Mouse (Mus musculus): ENCODE results near the gene Fastk. TPM values are rescaled to one million over a fixed set of nuclear protein-coding genes. Genes with fewer than 3 reads are reported as not detected.

The Fastk gene
- polyA plus RNA-seq, 1 experiment = 481 TPM

DNA sequence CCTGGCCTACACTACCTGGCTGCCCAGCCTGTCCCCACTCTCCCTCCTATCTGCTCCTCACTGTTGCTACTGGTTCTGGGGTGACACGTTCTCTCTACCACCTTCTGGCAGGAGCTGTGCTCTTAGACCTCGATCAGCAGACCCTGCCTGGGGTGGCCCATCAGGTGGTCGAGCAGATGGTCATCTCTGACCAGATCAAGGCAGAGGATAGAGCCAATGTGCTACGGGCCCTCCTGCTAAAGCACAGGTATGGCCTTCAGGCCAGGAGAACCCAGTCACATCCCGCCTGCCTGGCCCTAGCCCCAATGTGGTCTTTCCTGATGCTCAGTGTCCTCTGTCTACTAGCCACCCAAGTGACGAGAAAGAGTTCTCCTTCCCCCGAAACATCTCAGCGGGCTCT, 11.1 kb downstream of the Fastk start:
- no peak overlapping the region for H3K4me3 ChIP-seq (ENCODE audit: control insufficient read depth, insufficient read depth, low read length)
- no peak for TF ChIP-seq POLR2A (IDR thresholded peaks at IDR 0.05; ENCODE audit: control insufficient read depth, extremely low read depth, insufficient read depth, low read length, poor library complexity)
- TF ChIP-seq CTCF (IDR thresholded peaks at IDR 0.05; ENCODE audit: borderline replicate concordance, control insufficient read depth, extremely low read depth, insufficient read depth, low read length, poor library complexity) = no peak
- H3K36me3 ChIP-seq (ENCODE audit: control insufficient read depth, insufficient read depth, low read length) = peaks cover 72% of the 10 kb centered on the region
- no peak overlapping the region for H3K27ac ChIP-seq (ENCODE audit: control insufficient read depth, insufficient read depth, low read length)
- no peaks in the 10 kb centered on the region for H3K27me3 ChIP-seq (ENCODE audit: control insufficient read depth, insufficient read depth, low read length)
- no peak for DNase-seq
- 98% methylated on average over 8 of the region's 8 CpGs for WGBS
- no peaks in the 10 kb centered on the region for H3K4me1 ChIP-seq (replicated peaks; ENCODE audit: control insufficient read depth, insufficient read depth, low read length)

DNA sequence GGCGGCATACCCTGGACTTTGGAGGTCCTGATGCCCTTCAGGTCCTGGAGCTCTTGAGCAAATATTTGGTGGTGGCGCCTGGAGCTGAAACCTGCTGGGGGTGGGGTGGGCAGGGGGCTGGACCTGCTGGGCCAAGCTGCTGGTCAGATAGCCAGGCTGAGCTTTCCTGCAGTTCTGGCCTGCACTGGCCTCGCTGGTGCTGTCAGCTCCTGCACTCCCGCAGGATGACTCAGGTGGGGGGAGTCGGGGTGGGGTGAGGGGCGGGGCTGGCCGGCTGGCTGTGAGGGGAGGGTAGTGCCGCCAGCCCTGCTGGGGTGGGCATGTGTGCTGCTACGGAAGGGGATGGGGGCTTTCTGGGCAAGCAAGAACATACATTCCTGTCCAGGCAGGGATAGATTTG, 16.5 kb downstream of the Fastk start:
- peaks cover 35% of the 10 kb centered on the region for H3K36me3 ChIP-seq (ENCODE audit: control insufficient read depth, insufficient read depth, low read length)
- no peak for DNase-seq
- H3K27me3 ChIP-seq (ENCODE audit: control insufficient read depth, insufficient read depth, low read length) = no peaks in the 10 kb centered on the region
- no peak for TF ChIP-seq CTCF (IDR thresholded peaks at IDR 0.05; ENCODE audit: borderline replicate concordance, control insufficient read depth, extremely low read depth, insufficient read depth, low read length, poor library complexity)
- no peak for TF ChIP-seq POLR2A (IDR thresholded peaks at IDR 0.05; ENCODE audit: control insufficient read depth, extremely low read depth, insufficient read depth, low read length, poor library complexity)
- no peak overlapping the region for H3K27ac ChIP-seq (ENCODE audit: control insufficient read depth, insufficient read depth, low read length)
- H3K4me1 ChIP-seq (replicated peaks; ENCODE audit: control insufficient read depth, insufficient read depth, low read length) = peaks cover 22% of the 10 kb centered on the region
- H3K4me3 ChIP-seq (ENCODE audit: control insufficient read depth, insufficient read depth, low read length) = no peak overlapping the region
- 84% methylated on average over 9 of the region's 9 CpGs for WGBS

DNA sequence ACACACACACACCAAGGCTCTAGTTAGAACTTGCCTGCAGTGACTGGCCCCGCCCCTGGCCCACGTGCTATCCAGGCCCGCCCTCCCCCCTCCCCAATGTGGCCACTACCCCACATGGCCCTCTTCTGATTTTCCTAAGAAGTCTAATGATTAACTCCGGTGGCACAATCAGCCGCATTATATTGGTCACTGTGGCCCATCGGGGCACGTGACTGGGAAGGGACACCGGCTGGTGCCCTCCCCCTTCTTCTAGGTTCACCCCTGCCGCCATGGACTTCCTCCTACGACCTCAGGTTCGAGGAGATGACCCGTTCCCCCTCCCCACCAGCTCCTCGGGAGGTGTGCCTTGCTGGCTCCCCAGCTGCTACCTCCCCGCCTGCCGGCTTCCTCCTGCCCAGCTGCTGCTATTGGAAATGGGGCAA, 17.1 kb downstream of the Fastk start:
- H3K36me3 ChIP-seq (ENCODE audit: control insufficient read depth, insufficient read depth, low read length) = peaks cover 29% of the 10 kb centered on the region
- DNase-seq = no peak
- WGBS = 77% methylated on average over 15 of the region's 15 CpGs
- H3K4me1 ChIP-seq (replicated peaks; ENCODE audit: control insufficient read depth, insufficient read depth, low read length) = peaks cover 24% of the 10 kb centered on the region
- no peak overlapping the region for H3K27ac ChIP-seq (ENCODE audit: control insufficient read depth, insufficient read depth, low read length)
- TF ChIP-seq CTCF (IDR thresholded peaks at IDR 0.05; ENCODE audit: borderline replicate concordance, control insufficient read depth, extremely low read depth, insufficient read depth, low read length, poor library complexity) = no peak
- TF ChIP-seq POLR2A (IDR thresholded peaks at IDR 0.05; ENCODE audit: control insufficient read depth, extremely low read depth, insufficient read depth, low read length, poor library complexity) = no peak
- no peak overlapping the region for H3K4me3 ChIP-seq (ENCODE audit: control insufficient read depth, insufficient read depth, low read length)
- no peaks in the 10 kb centered on the region for H3K27me3 ChIP-seq (ENCODE audit: control insufficient read depth, insufficient read depth, low read length)

DNA sequence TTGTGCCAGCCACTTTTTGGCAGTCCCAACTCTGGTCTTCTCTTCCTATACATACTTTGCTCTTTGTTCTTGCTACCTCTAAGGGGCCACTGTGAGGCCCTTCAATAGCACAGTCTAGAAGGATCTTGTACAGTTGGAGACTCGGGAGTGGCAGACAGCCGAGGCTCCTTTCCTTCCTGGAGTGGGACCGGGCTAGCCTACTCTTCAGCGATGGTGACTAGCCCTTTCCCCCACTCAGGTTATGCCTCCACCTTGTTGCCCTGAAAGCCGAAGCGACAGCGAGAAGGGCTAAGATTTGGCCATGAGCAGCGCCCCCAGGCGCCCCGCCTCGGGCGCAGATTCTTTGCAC, 17.8 kb downstream of the Fastk start:
- no peak overlapping the region for H3K27ac ChIP-seq (ENCODE audit: control insufficient read depth, insufficient read depth, low read length)
- WGBS = 91% methylated on average over 12 of the region's 12 CpGs
- H3K27me3 ChIP-seq (ENCODE audit: control insufficient read depth, insufficient read depth, low read length) = no peaks in the 10 kb centered on the region
- DNase-seq = no peak
- H3K36me3 ChIP-seq (ENCODE audit: control insufficient read depth, insufficient read depth, low read length) = peaks cover 22% of the 10 kb centered on the region
- H3K4me1 ChIP-seq (replicated peaks; ENCODE audit: control insufficient read depth, insufficient read depth, low read length) = peaks cover 28% of the 10 kb centered on the region
- TF ChIP-seq CTCF (IDR thresholded peaks at IDR 0.05; ENCODE audit: borderline replicate concordance, control insufficient read depth, extremely low read depth, insufficient read depth, low read length, poor library complexity) (no peak), POLR2A (IDR thresholded peaks at IDR 0.05; ENCODE audit: control insufficient read depth, extremely low read depth, insufficient read depth, low read length, poor library complexity) (no peak)
- no peak overlapping the region for H3K4me3 ChIP-seq (ENCODE audit: control insufficient read depth, insufficient read depth, low read length)

DNA sequence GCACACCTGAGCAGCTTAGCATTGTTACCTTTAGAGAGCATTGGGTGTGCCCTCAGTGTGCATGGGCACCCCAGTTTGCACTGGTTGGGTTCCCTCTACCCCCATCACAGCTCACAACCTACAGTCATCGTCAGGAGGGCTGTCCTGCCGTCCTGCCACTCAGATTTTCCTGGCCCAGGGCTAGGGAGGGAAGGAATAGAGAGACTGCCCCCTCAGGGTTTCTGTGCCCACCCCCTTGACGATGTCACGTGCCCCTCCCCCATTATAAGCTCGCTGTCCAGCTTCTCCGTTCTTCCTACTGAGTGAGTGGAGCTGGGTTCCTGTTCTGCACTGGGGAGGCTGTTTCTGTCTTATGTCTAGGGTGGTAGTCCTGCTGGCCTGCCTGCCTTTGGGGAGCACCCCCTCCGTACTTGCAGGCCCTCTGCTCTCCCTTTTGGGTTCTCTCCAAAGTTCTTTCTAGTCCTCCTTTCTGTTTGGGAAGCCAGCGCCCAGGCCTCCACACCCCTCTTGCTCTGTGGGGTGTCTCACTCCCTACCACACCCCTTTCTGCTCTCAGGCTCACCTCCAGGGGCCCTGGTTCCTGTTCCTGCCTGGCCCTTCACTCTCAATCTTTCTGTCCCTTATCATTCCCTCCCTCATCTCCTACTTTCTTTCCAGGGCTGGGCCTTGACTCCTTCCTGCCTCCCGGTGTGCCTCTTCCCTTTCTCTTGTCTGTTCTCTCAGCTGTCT, 18.4 kb downstream of the Fastk start:
- peaks cover 28% of the 10 kb centered on the region for H3K4me1 ChIP-seq (replicated peaks; ENCODE audit: control insufficient read depth, insufficient read depth, low read length)
- H3K27me3 ChIP-seq (ENCODE audit: control insufficient read depth, insufficient read depth, low read length) = no peaks in the 10 kb centered on the region
- peaks cover 17% of the 10 kb centered on the region for H3K36me3 ChIP-seq (ENCODE audit: control insufficient read depth, insufficient read depth, low read length)
- TF ChIP-seq POLR2A (IDR thresholded peaks at IDR 0.05; ENCODE audit: control insufficient read depth, extremely low read depth, insufficient read depth, low read length, poor library complexity) = no peak
- TF ChIP-seq CTCF (IDR thresholded peaks at IDR 0.05; ENCODE audit: borderline replicate concordance, control insufficient read depth, extremely low read depth, insufficient read depth, low read length, poor library complexity) = no peak
- H3K27ac ChIP-seq (ENCODE audit: control insufficient read depth, insufficient read depth, low read length) = no peak overlapping the region
- DNase-seq = no peak
- WGBS = 66% methylated on average over 9 of the region's 9 CpGs
- H3K4me3 ChIP-seq (ENCODE audit: control insufficient read depth, insufficient read depth, low read length) = no peak overlapping the region

DNA sequence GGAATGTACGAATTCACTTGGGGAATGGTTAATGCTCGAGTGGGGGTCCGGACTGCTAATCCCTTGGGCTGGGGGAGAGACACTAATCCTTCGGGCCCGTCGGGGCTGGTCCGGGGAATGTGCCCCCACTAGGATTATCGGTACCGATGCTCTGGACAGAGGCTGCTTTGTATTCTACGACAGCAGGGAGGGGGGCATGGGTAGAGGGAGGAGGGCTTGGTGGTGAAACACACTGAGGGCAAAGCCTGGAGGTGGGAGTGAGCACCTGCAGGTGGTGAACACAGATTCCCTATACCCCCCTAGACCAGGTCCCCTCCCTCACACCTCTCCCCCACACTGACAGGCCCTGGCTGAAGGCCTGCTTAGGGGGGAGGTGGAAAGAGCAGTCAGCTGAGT, 19.1 kb downstream of the Fastk start:
- Histone ChIP-seq H3K4me1 (replicated peaks; ENCODE audit: control insufficient read depth, insufficient read depth, low read length) (peaks cover 28% of the 10 kb centered on the region), H3K36me3 (ENCODE audit: control insufficient read depth, insufficient read depth, low read length) (peaks cover 11% of the 10 kb centered on the region), H3K4me3 (ENCODE audit: control insufficient read depth, insufficient read depth, low read length) (peak overlapping the region; percentile 72), H3K27me3 (ENCODE audit: control insufficient read depth, insufficient read depth, low read length) (no peaks in the 10 kb centered on the region), H3K27ac (ENCODE audit: control insufficient read depth, insufficient read depth, low read length) (no peak overlapping the region)
- TF ChIP-seq CTCF (IDR thresholded peaks at IDR 0.05; ENCODE audit: borderline replicate concordance, control insufficient read depth, extremely low read depth, insufficient read depth, low read length, poor library complexity) (no peak), POLR2A (IDR thresholded peaks at IDR 0.05; ENCODE audit: control insufficient read depth, extremely low read depth, insufficient read depth, low read length, poor library complexity) (no peak)
- peak; percentile 31 for DNase-seq
- 18% methylated on average over 10 of the region's 10 CpGs for WGBS
